Mouse (Mus musculus): ENCODE results near the gene Stat1. TPM values are rescaled to one million over a fixed set of nuclear protein-coding genes. Genes with fewer than 3 reads are reported as not detected.

Stat1 gene
- polyA plus RNA-seq, 1 experiment, result 8.1 TPM

DNA sequence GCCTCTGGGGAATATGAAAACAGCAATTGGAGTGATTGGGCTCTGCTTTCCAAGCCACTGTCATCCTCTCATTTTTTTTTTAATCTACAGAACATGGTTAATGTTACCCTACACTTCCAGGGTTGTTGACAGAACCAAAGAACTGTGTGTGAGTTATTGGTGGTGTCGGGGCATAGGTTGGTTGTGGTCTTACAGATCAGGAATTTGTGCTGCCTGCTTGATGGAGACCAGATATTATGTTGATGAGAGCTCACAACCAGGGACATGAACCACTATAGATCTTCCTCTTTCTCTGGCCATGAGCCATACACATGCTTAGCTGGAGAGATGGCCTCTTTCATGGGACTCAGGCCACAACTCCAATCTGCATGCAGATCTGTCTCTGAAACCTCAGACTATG, 32.1 kb upstream of the Stat1 start:
- no peak overlapping the region for H3ac ChIP-seq (ENCODE audit: control insufficient read depth, insufficient read length)
- TF ChIP-seq MYOG (IDR thresholded peaks at IDR 0.05; ENCODE audit: control insufficient read depth in 1 of 3, insufficient read depth in 1 of 3, insufficient read length in 2 of 3, low read depth in 2 of 3) (no peak), USF1 (IDR thresholded peaks at IDR 0.05; ENCODE audit: low read depth) (no peak), E2F4 (IDR thresholded peaks at IDR 0.05; ENCODE audit: insufficient read depth) (no peak), POLR2AphosphoS2 (IDR thresholded peaks at IDR 0.05; ENCODE audit: insufficient read length, low read depth) (no peak)
- H3K4me2 ChIP-seq (ENCODE audit: low read depth), result no peak overlapping the region
- no peaks in the 10 kb centered on the region for H3K36me3 ChIP-seq (ENCODE audit: control insufficient read depth, insufficient read depth)
- H3K27me3 ChIP-seq (ENCODE audit: control insufficient read depth, insufficient read depth, insufficient read length), result no peaks in the 10 kb centered on the region
- H3K4me3 ChIP-seq, result no peak overlapping the region
- no peaks in the 10 kb centered on the region for H3K79me2 ChIP-seq (ENCODE audit: control insufficient read depth, insufficient read depth)

DNA sequence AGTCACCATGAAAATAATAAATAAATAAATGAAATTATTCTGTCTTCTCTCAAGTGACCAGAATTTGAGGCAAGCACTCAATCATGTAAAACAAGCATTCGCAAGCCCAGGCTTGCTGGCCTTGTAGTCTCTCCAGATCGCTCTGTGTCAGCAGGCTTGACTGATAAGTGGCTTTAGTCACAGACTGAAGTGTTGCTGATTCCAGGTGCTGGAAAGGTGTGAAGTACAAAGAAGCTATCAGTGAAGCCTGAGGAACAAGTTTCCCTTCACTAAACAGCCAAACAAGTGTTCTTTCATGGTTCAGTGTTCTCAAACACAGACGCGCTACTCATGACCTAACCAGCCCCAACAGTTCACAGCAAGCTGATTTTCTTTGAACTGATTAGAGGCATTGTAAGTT, 30.6 kb upstream of the Stat1 start:
- Histone ChIP-seq H3K79me2 (ENCODE audit: control insufficient read depth, insufficient read depth) (no peaks in the 10 kb centered on the region), H3ac (ENCODE audit: control insufficient read depth, insufficient read length) (no peak overlapping the region), H3K36me3 (ENCODE audit: control insufficient read depth, insufficient read depth) (no peaks in the 10 kb centered on the region), H3K27me3 (ENCODE audit: control insufficient read depth, insufficient read depth, insufficient read length) (peaks cover 4% of the 10 kb centered on the region), H3K4me3 (no peak overlapping the region), H3K4me2 (ENCODE audit: low read depth) (no peak overlapping the region)
- TF ChIP-seq TCF3 (IDR thresholded peaks at IDR 0.05; ENCODE audit: insufficient read length, low read depth) (no peak), POLR2AphosphoS2 (IDR thresholded peaks at IDR 0.05; ENCODE audit: insufficient read length, low read depth) (no peak), MAX (IDR thresholded peaks at IDR 0.05; ENCODE audit: low read depth) (no peak), REST (IDR thresholded peaks at IDR 0.05; ENCODE audit: insufficient read depth, insufficient read length) (no peak), POLR2A (IDR thresholded peaks at IDR 0.05; ENCODE audit: insufficient read length, low read depth) (no peak)

DNA sequence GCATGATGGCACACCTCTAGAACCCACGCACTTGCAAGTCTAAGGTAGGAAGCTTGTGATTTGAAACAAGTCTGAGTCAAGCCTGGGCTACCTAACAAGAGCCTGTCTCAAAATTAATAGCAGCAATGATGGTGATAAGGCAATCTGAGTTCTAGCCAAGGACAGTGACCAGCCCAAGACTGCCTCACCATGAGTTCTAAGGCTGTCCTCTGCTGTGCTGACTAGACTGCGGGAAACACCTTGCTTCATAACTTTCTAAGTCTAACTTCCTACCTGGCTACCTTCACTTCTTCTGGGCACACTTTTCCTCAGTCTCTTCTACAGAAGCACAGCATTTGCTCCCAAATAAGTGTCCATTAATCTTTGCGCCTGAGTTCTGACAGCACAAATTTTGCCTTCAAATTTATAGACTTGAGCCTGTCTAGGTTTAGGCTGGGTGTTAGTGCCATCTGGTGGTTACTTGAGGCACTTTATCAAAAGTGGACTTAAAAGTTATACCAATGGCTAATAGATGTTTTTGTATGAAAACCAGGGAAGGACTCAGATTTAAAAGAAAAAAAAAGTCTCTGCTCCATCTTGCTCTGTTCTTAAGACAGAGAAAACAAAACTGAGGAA, 20.5 kb upstream of the Stat1 start:
- TF ChIP-seq SRF (IDR thresholded peaks at IDR 0.05; ENCODE audit: control insufficient read depth, insufficient read length, low read depth), result no peak
- TF ChIP-seq CEBPB (IDR thresholded peaks at IDR 0.05; ENCODE audit: insufficient read depth, poor library complexity, severe bottlenecking), result no peak
- TF ChIP-seq REST (IDR thresholded peaks at IDR 0.05; ENCODE audit: insufficient read depth, insufficient read length), result no peak
- no peak for TF ChIP-seq POLR2AphosphoS2 (IDR thresholded peaks at IDR 0.05; ENCODE audit: insufficient read length, low read depth)
- no peak for TF ChIP-seq POLR2A (IDR thresholded peaks at IDR 0.05; ENCODE audit: insufficient read length, low read depth)
- no peak for TF ChIP-seq TCF12 (IDR thresholded peaks at IDR 0.05; ENCODE audit: insufficient read depth, poor library complexity, severe bottlenecking)
- TF ChIP-seq MYOD1 (IDR thresholded peaks at IDR 0.05; ENCODE audit: control insufficient read depth in 1 of 3, insufficient read length in 2 of 3, low read depth in 2 of 3), result no peak
- TF ChIP-seq E2F4 (IDR thresholded peaks at IDR 0.05; ENCODE audit: insufficient read depth), result no peak
- TF ChIP-seq MYOG (IDR thresholded peaks at IDR 0.05; ENCODE audit: control insufficient read depth in 1 of 3, insufficient read depth in 1 of 3, insufficient read length in 2 of 3, low read depth in 2 of 3), result no peak
- no peak for TF ChIP-seq TCF3 (IDR thresholded peaks at IDR 0.05; ENCODE audit: insufficient read length, low read depth)
- TF ChIP-seq USF1 (IDR thresholded peaks at IDR 0.05; ENCODE audit: low read depth), result no peak
- no peak for TF ChIP-seq MAX (IDR thresholded peaks at IDR 0.05; ENCODE audit: low read depth)
- H3K27me3 ChIP-seq (ENCODE audit: control insufficient read depth, insufficient read depth, insufficient read length), result no peaks in the 10 kb centered on the region
- no peak overlapping the region for H3K4me3 ChIP-seq

DNA sequence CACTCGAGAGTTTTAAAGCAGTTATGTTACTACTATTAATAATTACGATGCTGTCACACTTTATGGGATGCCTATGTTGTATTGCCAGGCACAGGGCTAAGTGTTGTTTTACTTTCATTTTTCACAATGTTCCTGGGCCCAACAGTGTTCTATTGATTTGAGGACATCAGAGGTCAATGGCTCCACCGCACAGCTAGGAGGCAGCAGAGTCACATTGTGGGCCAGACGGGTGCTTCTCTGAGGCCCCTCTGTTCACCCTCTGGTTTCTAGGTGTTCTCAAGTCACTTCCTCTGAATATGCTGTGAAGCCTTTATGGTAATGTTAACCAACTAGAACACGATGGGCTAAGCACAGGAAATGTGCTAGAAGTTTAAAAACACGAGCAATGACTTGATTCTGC, 18.7 kb upstream of the Stat1 start:
- Histone ChIP-seq H3K79me2 (ENCODE audit: control insufficient read depth, insufficient read depth) (no peaks in the 10 kb centered on the region), H3K4me3 (no peak overlapping the region), H3K4me2 (ENCODE audit: low read depth) (peak overlapping the region; percentile 39), H3ac (ENCODE audit: control insufficient read depth, insufficient read length) (no peak overlapping the region), H3K27me3 (ENCODE audit: control insufficient read depth, insufficient read depth, insufficient read length) (no peaks in the 10 kb centered on the region), H3K36me3 (ENCODE audit: control insufficient read depth, insufficient read depth) (no peaks in the 10 kb centered on the region)
- TF ChIP-seq MYOG (IDR thresholded peaks at IDR 0.05; ENCODE audit: control insufficient read depth in 1 of 3, insufficient read depth in 1 of 3, insufficient read length in 2 of 3, low read depth in 2 of 3) (no peak), SRF (IDR thresholded peaks at IDR 0.05; ENCODE audit: control insufficient read depth, insufficient read length, low read depth) (no peak), E2F4 (IDR thresholded peaks at IDR 0.05; ENCODE audit: insufficient read depth) (no peak), USF1 (IDR thresholded peaks at IDR 0.05; ENCODE audit: low read depth) (no peak), CEBPB (IDR thresholded peaks at IDR 0.05; ENCODE audit: insufficient read depth, poor library complexity, severe bottlenecking) (no peak), POLR2A (IDR thresholded peaks at IDR 0.05; ENCODE audit: insufficient read length, low read depth) (no peak), MAX (IDR thresholded peaks at IDR 0.05; ENCODE audit: low read depth) (no peak)

More for the DNA sequence above, 20.5 kb upstream of the Stat1 start:
- Histone ChIP-seq H3K4me2 (ENCODE audit: low read depth) (no peak overlapping the region), H3ac (ENCODE audit: control insufficient read depth, insufficient read length) (no peak overlapping the region), H3K36me3 (ENCODE audit: control insufficient read depth, insufficient read depth) (no peaks in the 10 kb centered on the region), H3K79me2 (ENCODE audit: control insufficient read depth, insufficient read depth) (no peaks in the 10 kb centered on the region)

DNA sequence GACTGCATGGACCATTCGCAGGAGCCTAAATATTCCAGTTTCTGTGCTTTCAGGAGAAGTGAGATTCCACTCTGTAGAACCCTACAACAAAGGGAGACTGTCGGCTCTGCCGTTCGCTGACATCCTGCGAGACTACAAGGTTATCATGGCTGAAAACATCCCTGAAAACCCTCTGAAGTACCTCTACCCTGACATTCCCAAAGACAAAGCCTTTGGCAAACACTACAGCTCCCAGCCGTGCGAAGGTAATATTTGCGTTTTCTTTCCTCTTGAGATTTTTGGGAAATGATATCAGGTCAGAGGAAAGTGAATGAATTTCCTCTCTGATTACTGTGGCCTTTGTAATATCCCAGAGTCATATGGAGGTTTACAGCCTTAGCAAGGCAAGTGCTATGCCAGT, 16.4 kb upstream of the Stat1 start:
- no peaks in the 10 kb centered on the region for H3K27me3 ChIP-seq (ENCODE audit: control insufficient read depth, insufficient read depth, insufficient read length)
- H3ac ChIP-seq (ENCODE audit: control insufficient read depth, insufficient read length), result no peak overlapping the region
- no peak overlapping the region for H3K4me2 ChIP-seq (ENCODE audit: low read depth)
- H3K36me3 ChIP-seq (ENCODE audit: control insufficient read depth, insufficient read depth), result no peaks in the 10 kb centered on the region
- TF ChIP-seq E2F4 (IDR thresholded peaks at IDR 0.05; ENCODE audit: insufficient read depth), result no peak
- no peak for TF ChIP-seq TCF12 (IDR thresholded peaks at IDR 0.05; ENCODE audit: insufficient read depth, poor library complexity, severe bottlenecking)
- no peak for TF ChIP-seq TCF3 (IDR thresholded peaks at IDR 0.05; ENCODE audit: insufficient read length, low read depth)
- TF ChIP-seq CEBPB (IDR thresholded peaks at IDR 0.05; ENCODE audit: insufficient read depth, poor library complexity, severe bottlenecking), result no peak
- no peaks in the 10 kb centered on the region for H3K79me2 ChIP-seq (ENCODE audit: control insufficient read depth, insufficient read depth)
- H3K4me3 ChIP-seq, result no peak overlapping the region

Data from myocyte (in vitro differentiated cells).